Mouse (Mus musculus): ENCODE results near the gene Rpl18. TPM values are rescaled to one million over a fixed set of nuclear protein-coding genes. Genes with fewer than 3 reads are reported as not detected.

Gene Rpl18
- polyA plus RNA-seq (2015; fragmentation: Nextera tagmentation; extraction: Ambion mirVana) = 708 and 740 TPM in 2 replicates

GRCm38 (mm10) chr7:45715090-45715708 lies at the start of gene Rpl18:
Gene Rpl18 (plus strand): TSS chr7:45715457.
- Histone ChIP-seq H3K27ac (ENCODE audit: low read depth, low read length) (peak within 1 kb of the TSS; percentile 99), H3K36me3 (ENCODE audit: control insufficient read depth, insufficient read depth) (peaks cover 39% of the 10 kb centered on the region), H3K4me1 (replicated peaks; ENCODE audit: control insufficient read depth, insufficient read depth, low read length) (peaks cover 21% of the 10 kb centered on the region; the same call in 1 of the 2 replicates), H3K9ac (ENCODE audit: low read depth, low read length) (peak within 1 kb of the TSS; percentile 86), H3K27me3 (replicated peaks; ENCODE audit: control insufficient read depth, insufficient read depth, low read length) (no peaks in the 10 kb centered on the region), H3K4me2 (replicated peaks; ENCODE audit: low read depth) (peak within 1 kb of the TSS; percentile 88), H3K4me3 (ENCODE audit: low read depth, low read length) (peak within 1 kb of the TSS; percentile 70), H3K9me3 (ENCODE audit: control insufficient read depth) (no peaks in the 10 kb centered on the region)
- 0 out of 2 replicates have a peak, but pooled peaks have one; percentile 20 for TF ChIP-seq CTCF (IDR thresholded peaks at IDR 0.05; ENCODE audit: low read depth)
- WGBS = 4% methylated on average over 34 of the region's 34 CpGs
- peak; percentile 76 for ATAC-seq

GRCm38 (mm10) chr7:45666161-45666560 lies 49.1 kb upstream of the Rpl18 start, which contains the start of gene Fut2:
Gene Fut2 (minus strand): TSS chr7:45666394.
- H3K9ac ChIP-seq (ENCODE audit: low read depth, low read length) = no peak within 1 kb of the TSS
- no peaks in the 10 kb centered on the region for H3K4me1 ChIP-seq (replicated peaks; ENCODE audit: control insufficient read depth, insufficient read depth, low read length)
- whole genome bisulfite sequencing = 47% methylated on average over 7 of the region's 7 CpGs
- H3K27ac ChIP-seq (ENCODE audit: low read depth, low read length) = no peak within 1 kb of the TSS
- no peaks in the 10 kb centered on the region for H3K36me3 ChIP-seq (ENCODE audit: control insufficient read depth, insufficient read depth)
- peaks cover 51% of the 10 kb centered on the region for H3K27me3 ChIP-seq (replicated peaks; ENCODE audit: control insufficient read depth, insufficient read depth, low read length)
- no peak for TF ChIP-seq CTCF (IDR thresholded peaks at IDR 0.05; ENCODE audit: low read depth)
- peak within 1 kb of the TSS; percentile 1; the same call in 1 of the 2 replicates for H3K4me2 ChIP-seq (replicated peaks; ENCODE audit: low read depth)
- H3K9me3 ChIP-seq (ENCODE audit: control insufficient read depth) = no peaks in the 10 kb centered on the region
- H3K4me3 ChIP-seq (ENCODE audit: low read depth, low read length) = peak within 1 kb of the TSS; percentile 1; the same call in 1 of the 2 replicates
- no peak; the same call in 1 of the 2 replicates for ATAC-seq

- TF ChIP-seq CTCF (IDR thresholded peaks at IDR 0.05; ENCODE audit: low read depth) = no peak
- Histone ChIP-seq H3K4me3 (ENCODE audit: low read depth, low read length) (no peak overlapping the region), H3K9ac (ENCODE audit: low read depth, low read length) (no peak overlapping the region), H3K27me3 (replicated peaks; ENCODE audit: control insufficient read depth, insufficient read depth, low read length) (peaks cover 62% of the 10 kb centered on the region), H3K9me3 (ENCODE audit: control insufficient read depth) (no peaks in the 10 kb centered on the region), H3K4me2 (replicated peaks; ENCODE audit: low read depth) (no peak overlapping the region), H3K36me3 (ENCODE audit: control insufficient read depth, insufficient read depth) (no peaks in the 10 kb centered on the region), H3K4me1 (replicated peaks; ENCODE audit: control insufficient read depth, insufficient read depth, low read length) (no peaks in the 10 kb centered on the region), H3K27ac (ENCODE audit: low read depth, low read length) (no peak overlapping the region)
- no peak for ATAC-seq
- WGBS = 85% methylated on average over 14 of the region's 14 CpGs
Observed at GRCm38 (mm10) chr7:45667761-45668160, 47.5 kb upstream of the Rpl18 start.

DNA sequence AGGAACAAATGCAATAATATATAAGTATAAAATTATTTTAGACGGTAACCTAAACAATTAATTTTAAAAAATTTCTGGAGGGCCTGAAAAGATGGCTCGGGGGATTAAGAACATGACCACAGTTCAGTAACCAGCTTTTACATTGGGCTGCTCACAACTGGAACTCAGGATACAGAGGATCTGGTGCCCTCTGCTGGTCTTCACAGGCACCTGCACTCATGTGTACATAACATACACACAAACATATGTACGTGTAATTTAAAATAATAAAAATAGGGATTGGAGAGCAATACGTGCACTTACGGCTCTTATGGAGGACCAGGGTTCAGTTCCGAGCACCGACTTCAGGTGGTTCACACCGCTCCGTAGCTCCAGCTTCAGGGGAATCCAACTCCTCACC lies 46.3 kb upstream of the Rpl18 start:
- H3K9me3 ChIP-seq (ENCODE audit: control insufficient read depth) = no peaks in the 10 kb centered on the region
- 96% methylated on average over 9 of the region's 9 CpGs for WGBS
- H3K27me3 ChIP-seq (replicated peaks; ENCODE audit: control insufficient read depth, insufficient read depth, low read length) = peaks cover 62% of the 10 kb centered on the region
- TF ChIP-seq CTCF (IDR thresholded peaks at IDR 0.05; ENCODE audit: low read depth) = peak; percentile 43
- no peak overlapping the region for H3K4me3 ChIP-seq (ENCODE audit: low read depth, low read length)
- no peaks in the 10 kb centered on the region for H3K4me1 ChIP-seq (replicated peaks; ENCODE audit: control insufficient read depth, insufficient read depth, low read length)
- H3K27ac ChIP-seq (ENCODE audit: low read depth, low read length) = no peak overlapping the region
- H3K4me2 ChIP-seq (replicated peaks; ENCODE audit: low read depth) = no peak overlapping the region
- ATAC-seq = no peak
- no peak overlapping the region for H3K9ac ChIP-seq (ENCODE audit: low read depth, low read length)
- no peaks in the 10 kb centered on the region for H3K36me3 ChIP-seq (ENCODE audit: control insufficient read depth, insufficient read depth)

DNA sequence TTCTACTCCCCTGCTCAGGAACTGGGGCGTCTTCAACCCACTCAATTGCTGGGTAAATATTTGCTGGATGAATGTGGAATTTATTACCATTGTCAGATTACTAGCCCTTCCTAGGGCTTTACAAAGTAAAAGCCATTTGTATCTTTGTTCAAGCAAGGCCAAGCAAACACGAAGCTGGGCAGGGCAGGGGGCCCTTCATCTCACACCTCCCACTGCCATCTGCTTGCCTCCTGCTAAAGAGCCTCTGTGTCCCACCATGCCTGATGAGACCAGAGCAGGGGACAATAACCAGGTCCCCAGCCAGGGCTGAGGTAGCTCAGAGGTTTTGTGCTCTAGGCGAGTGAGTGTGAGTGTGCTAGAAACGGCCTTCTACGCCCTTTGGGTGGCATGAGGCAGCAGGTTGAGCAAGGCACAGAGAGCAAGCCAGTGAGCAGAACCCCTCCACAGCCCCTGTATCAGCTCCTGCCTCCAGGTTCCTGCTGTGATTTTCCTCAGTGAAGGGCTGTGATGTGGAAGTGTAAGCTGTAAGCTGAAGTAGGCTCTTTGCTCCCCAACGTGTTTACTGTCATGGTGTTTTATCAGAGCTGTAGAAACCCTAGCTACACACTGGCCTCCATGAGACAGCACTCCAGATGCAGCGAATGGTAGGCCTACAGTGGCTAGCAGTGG lies 37.5 kb upstream of the Rpl18 start:
- H3K36me3 ChIP-seq (ENCODE audit: control insufficient read depth, insufficient read depth) = no peaks in the 10 kb centered on the region
- no peak for TF ChIP-seq CTCF (IDR thresholded peaks at IDR 0.05; ENCODE audit: low read depth)
- H3K27ac ChIP-seq (ENCODE audit: low read depth, low read length) = no peak overlapping the region

GRCm38 (mm10) chr7:45678513-45678912 lies 36.7 kb upstream of the Rpl18 start:
- Histone ChIP-seq H3K36me3 (ENCODE audit: control insufficient read depth, insufficient read depth) (no peaks in the 10 kb centered on the region), H3K9ac (ENCODE audit: low read depth, low read length) (no peak overlapping the region), H3K4me1 (replicated peaks; ENCODE audit: control insufficient read depth, insufficient read depth, low read length) (peaks cover 3% of the 10 kb centered on the region; the same call in 1 of the 2 replicates), H3K4me3 (ENCODE audit: low read depth, low read length) (no peak overlapping the region), H3K27ac (ENCODE audit: low read depth, low read length) (no peak overlapping the region), H3K4me2 (replicated peaks; ENCODE audit: low read depth) (no peak overlapping the region), H3K9me3 (ENCODE audit: control insufficient read depth) (no peaks in the 10 kb centered on the region), H3K27me3 (replicated peaks; ENCODE audit: control insufficient read depth, insufficient read depth, low read length) (peaks cover 40% of the 10 kb centered on the region)
- no peak for TF ChIP-seq CTCF (IDR thresholded peaks at IDR 0.05; ENCODE audit: low read depth)
- no peak for ATAC-seq
- WGBS = 86% methylated on average over 14 of the region's 14 CpGs

More for the DNA sequence above, 37.5 kb upstream of the Rpl18 start:
- no peak overlapping the region for H3K4me3 ChIP-seq (ENCODE audit: low read depth, low read length)
- H3K27me3 ChIP-seq (replicated peaks; ENCODE audit: control insufficient read depth, insufficient read depth, low read length) = peaks cover 48% of the 10 kb centered on the region
- H3K4me1 ChIP-seq (replicated peaks; ENCODE audit: control insufficient read depth, insufficient read depth, low read length) = peaks cover 3% of the 10 kb centered on the region; the same call in 1 of the 2 replicates
- WGBS = 57% methylated on average over 7 of the region's 7 CpGs
- no peaks in the 10 kb centered on the region for H3K9me3 ChIP-seq (ENCODE audit: control insufficient read depth)
- no peak overlapping the region for H3K9ac ChIP-seq (ENCODE audit: low read depth, low read length)
- no peak overlapping the region for H3K4me2 ChIP-seq (replicated peaks; ENCODE audit: low read depth)
- no peak for ATAC-seq

Measured in intestine, postnatal 0 days (tissue).